Mouse (Mus musculus): ENCODE data around the gene Gm17428. TPM values are rescaled to one million over a fixed set of nuclear protein-coding genes. Genes with fewer than 3 reads are reported as not detected.
"Not testable (repeated sequence)": the region's sequence is repeated elsewhere in the genome, so short reads cannot be mapped to it uniquely, and the experiment has no call there.

Gm17428 gene
- polyA plus RNA-seq, 1 experiment from 2014 or later, result not detected

DNA sequence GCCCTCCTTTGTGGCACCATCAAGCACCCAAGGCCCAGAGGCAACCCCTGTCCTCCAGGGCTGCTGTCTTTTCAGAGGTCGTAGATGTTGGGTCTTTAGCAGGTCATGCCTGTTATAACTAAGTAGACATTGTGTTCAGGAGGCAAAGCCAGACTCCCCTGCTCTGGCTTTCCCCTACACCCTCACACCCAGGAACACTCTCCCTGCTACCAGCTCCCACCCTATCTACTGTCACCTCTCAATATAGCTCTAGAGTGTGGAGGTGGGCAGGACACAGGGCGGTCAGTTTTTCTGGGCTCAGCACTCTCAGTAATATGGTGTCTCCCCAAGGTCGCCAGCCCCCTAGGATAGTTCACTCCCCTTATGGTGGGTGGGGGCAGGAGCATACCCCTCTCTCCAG lies 8.9 kb upstream of the Gm17428 start:
- H3K9ac ChIP-seq, result no peak overlapping the region
- no peak overlapping the region for H3K27ac ChIP-seq (ENCODE audit: low read depth)
- H3K4me3 ChIP-seq (ENCODE audit: low read depth, low read length), result no peak overlapping the region
- DNase-seq (no peak), ATAC-seq (ENCODE audit: insufficient read depth) (no peak)
- 73% methylated on average over 3 of the region's 3 CpGs for WGBS
- H3K9me3 ChIP-seq (ENCODE audit: low read depth, low read length), result no peaks in the 10 kb centered on the region
- H3K4me2 ChIP-seq, result no peak overlapping the region
- H3K36me3 ChIP-seq (ENCODE audit: insufficient read depth), result no peaks in the 10 kb centered on the region
- H3K27me3 ChIP-seq (ENCODE audit: insufficient read depth, low read length), result no peaks in the 10 kb centered on the region
- no peak for TF ChIP-seq CTCF (IDR thresholded peaks at IDR 0.05; ENCODE audit: low read depth)
- H3K4me1 ChIP-seq (ENCODE audit: insufficient read depth), result no peaks in the 10 kb centered on the region

- H3K4me1 ChIP-seq (ENCODE audit: insufficient read depth), result no peaks in the 10 kb centered on the region
- DNase-seq (no peak), ATAC-seq (ENCODE audit: insufficient read depth) (no peak)
- no peaks in the 10 kb centered on the region for H3K36me3 ChIP-seq (ENCODE audit: insufficient read depth)
- no peak overlapping the region for H3K4me2 ChIP-seq
- H3K9me3 ChIP-seq (ENCODE audit: low read depth, low read length), result no peaks in the 10 kb centered on the region
- no peak overlapping the region for H3K27ac ChIP-seq (ENCODE audit: low read depth)
- no peak overlapping the region for H3K9ac ChIP-seq
- no peaks in the 10 kb centered on the region for H3K27me3 ChIP-seq (ENCODE audit: insufficient read depth, low read length)
- no peak overlapping the region for H3K4me3 ChIP-seq (ENCODE audit: low read depth, low read length)
- no peak for TF ChIP-seq CTCF (IDR thresholded peaks at IDR 0.05; ENCODE audit: low read depth)
These were observed 8.4 kb upstream of the Gm17428 start for GRCm38 (mm10) chr14:54968344-54968743.

GRCm38 (mm10) chr14:54972786-54973185 lies 3.9 kb upstream of the Gm17428 start:
- H3K27me3 ChIP-seq (ENCODE audit: insufficient read depth, low read length); H3K36me3 ChIP-seq (ENCODE audit: insufficient read depth); H3K9me3 ChIP-seq (ENCODE audit: low read depth, low read length); H3K27ac ChIP-seq (ENCODE audit: low read depth); H3K4me2 ChIP-seq; H3K4me3 ChIP-seq (ENCODE audit: low read depth, low read length); H3K9ac ChIP-seq; H3K4me1 ChIP-seq (ENCODE audit: insufficient read depth); DNase-seq; ATAC-seq (ENCODE audit: insufficient read depth): not testable (repeated sequence)
- 90% methylated on average over 7 of the region's 11 CpGs for WGBS

DNA sequence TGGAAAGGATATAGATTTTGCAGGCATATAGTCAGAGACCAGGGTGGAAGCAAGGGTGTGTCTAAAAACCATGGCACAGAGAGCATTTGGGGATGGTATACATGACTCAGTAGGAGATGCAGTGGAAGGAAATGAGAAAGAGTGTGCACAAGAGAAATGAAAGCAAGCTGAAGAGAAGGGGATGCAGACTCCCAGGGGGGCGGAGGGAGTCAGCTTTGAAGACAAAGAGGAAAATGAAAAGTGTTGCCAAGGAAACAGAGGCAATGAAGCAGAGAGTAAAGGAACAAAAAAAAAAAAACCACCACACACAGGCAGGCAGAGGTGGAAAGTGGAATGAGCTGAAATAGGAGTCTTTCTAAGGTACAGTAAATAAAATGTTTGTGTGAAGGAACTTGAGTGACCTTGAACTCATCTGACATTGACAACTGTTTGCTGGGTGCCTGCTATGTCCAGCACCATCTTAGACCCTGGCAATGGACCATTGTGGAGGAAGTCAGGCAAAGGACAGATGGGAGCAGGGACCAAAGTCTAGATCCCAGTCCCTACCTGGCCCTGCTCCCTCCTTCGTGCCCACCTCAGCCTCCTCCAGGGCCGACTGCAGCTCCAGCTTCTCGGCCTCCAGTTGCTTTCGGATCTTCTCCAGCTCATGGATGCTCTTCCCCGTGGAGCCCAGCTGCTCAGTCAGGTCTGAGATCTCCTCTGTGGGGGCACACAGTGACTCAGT lies 2.5 kb upstream of the Gm17428 start:
- no peak for TF ChIP-seq CTCF (IDR thresholded peaks at IDR 0.05; ENCODE audit: low read depth)
- Histone ChIP-seq H3K4me1 (ENCODE audit: insufficient read depth) (no peaks in the 10 kb centered on the region), H3K9me3 (ENCODE audit: low read depth, low read length) (no peaks in the 10 kb centered on the region), H3K36me3 (ENCODE audit: insufficient read depth) (no peaks in the 10 kb centered on the region), H3K4me2 (no peak overlapping the region), H3K27ac (ENCODE audit: low read depth) (no peak overlapping the region), H3K9ac (no peak overlapping the region), H3K4me3 (ENCODE audit: low read depth, low read length) (no peak overlapping the region), H3K27me3 (ENCODE audit: insufficient read depth, low read length) (no peaks in the 10 kb centered on the region)
- DNase-seq (no peak), ATAC-seq (ENCODE audit: insufficient read depth) (no peak)
- 79% methylated on average over 6 of the region's 6 CpGs for WGBS

DNA sequence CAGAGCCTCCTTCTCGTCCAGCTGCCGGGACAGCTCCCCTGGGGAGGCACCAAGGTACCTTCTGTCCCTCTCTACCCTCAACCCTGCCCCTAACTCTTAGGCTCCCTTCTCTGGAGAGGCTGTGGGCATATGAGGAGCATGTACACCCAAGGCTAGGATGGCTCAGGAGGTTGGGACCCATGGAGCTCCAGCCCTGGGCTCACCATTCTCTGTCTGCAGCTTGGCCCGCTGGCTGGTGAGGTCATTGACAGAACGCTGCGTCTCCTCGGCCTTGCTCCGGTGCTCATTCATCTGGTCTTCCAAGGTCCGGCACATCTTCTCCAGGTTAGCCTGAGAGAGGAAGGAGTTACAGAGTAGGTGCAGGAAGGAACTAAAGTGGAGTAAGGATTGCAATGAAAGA lies 1.9 kb downstream of the Gm17428 start:
- Histone ChIP-seq H3K4me1 (ENCODE audit: insufficient read depth) (no peaks in the 10 kb centered on the region), H3K9me3 (ENCODE audit: low read depth, low read length) (no peaks in the 10 kb centered on the region), H3K27me3 (ENCODE audit: insufficient read depth, low read length) (no peaks in the 10 kb centered on the region), H3K36me3 (ENCODE audit: insufficient read depth) (no peaks in the 10 kb centered on the region), H3K27ac (ENCODE audit: low read depth) (no peak overlapping the region), H3K4me3 (ENCODE audit: low read depth, low read length) (no peak overlapping the region), H3K9ac (no peak overlapping the region), H3K4me2 (no peak overlapping the region)
- ATAC-seq (ENCODE audit: insufficient read depth) (no peak), DNase-seq (no peak)
- 83% methylated on average over 8 of the region's 8 CpGs for WGBS
- no peak for TF ChIP-seq CTCF (IDR thresholded peaks at IDR 0.05; ENCODE audit: low read depth)

- H3K9ac ChIP-seq, result no peak overlapping the region
These were observed 5.2 kb downstream of the Gm17428 start for GRCm38 (mm10) chr14:54981934-54982333.

GRCm38 (mm10) chr14:54988350-54988874 lies 11.7 kb downstream of the Gm17428 start:
- not testable (repeated sequence) for H3K9me3 ChIP-seq (ENCODE audit: low read depth, low read length); ATAC-seq (ENCODE audit: insufficient read depth); H3K27ac ChIP-seq (ENCODE audit: low read depth); H3K36me3 ChIP-seq (ENCODE audit: insufficient read depth); H3K4me3 ChIP-seq (ENCODE audit: low read depth, low read length); H3K4me1 ChIP-seq (ENCODE audit: insufficient read depth); H3K9ac ChIP-seq; H3K4me2 ChIP-seq; DNase-seq; H3K27me3 ChIP-seq (ENCODE audit: insufficient read depth, low read length)
- WGBS, result 84% methylated on average over 9 of the region's 9 CpGs

More at GRCm38 (mm10) chr14:54981934-54982333, 5.2 kb downstream of the Gm17428 start:
- no peak for ATAC-seq (ENCODE audit: insufficient read depth)
- H3K4me1 ChIP-seq (ENCODE audit: insufficient read depth), result no peaks in the 10 kb centered on the region
- H3K27me3 ChIP-seq (ENCODE audit: insufficient read depth, low read length), result no peaks in the 10 kb centered on the region
- no peak overlapping the region for H3K27ac ChIP-seq (ENCODE audit: low read depth)
- DNase-seq, result no peak
- H3K36me3 ChIP-seq (ENCODE audit: insufficient read depth), result no peaks in the 10 kb centered on the region
- H3K4me2 ChIP-seq, result no peak overlapping the region
- 94% methylated on average over 7 of the region's 7 CpGs for WGBS
- no peaks in the 10 kb centered on the region for H3K9me3 ChIP-seq (ENCODE audit: low read depth, low read length)
- no peak for TF ChIP-seq CTCF (IDR thresholded peaks at IDR 0.05; ENCODE audit: low read depth)
- H3K4me3 ChIP-seq (ENCODE audit: low read depth, low read length), result no peak overlapping the region

All from lung, embryonic 14.5 days (tissue).